Mouse (Mus musculus) right cerebral cortex, postnatal 25 days (tissue): ENCODE measurements around the gene Rnf167.
A peak's percentile ranks its signal among the peaks of the same experiment; 100 is the strongest.

Experiments used
- DNase-seq: peaks from one replicate; pipeline ENCODE4 v3.0.0; 2022

The Rnf167 gene

DNA sequence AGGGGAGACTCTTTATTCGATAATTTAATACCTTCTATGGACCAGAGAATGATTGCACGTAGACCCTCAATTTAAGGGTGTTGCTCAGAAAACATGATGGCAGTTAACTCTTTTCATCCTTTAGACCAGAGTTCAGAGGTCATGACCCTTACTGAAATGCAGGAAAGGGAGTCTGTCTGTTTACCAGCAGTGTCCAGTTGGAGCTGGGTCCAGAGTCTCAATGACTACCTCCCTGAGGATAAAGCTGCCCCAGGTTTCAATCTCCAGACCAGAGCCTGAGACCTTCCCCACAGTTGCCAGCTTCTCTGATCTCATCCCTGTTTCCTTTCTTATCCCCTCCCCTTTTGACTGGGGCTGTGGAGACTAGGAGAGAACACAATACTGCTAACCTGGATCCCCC lies 31.5 kb downstream of the Rnf167 start:
- no peak for DNase-seq

DNA sequence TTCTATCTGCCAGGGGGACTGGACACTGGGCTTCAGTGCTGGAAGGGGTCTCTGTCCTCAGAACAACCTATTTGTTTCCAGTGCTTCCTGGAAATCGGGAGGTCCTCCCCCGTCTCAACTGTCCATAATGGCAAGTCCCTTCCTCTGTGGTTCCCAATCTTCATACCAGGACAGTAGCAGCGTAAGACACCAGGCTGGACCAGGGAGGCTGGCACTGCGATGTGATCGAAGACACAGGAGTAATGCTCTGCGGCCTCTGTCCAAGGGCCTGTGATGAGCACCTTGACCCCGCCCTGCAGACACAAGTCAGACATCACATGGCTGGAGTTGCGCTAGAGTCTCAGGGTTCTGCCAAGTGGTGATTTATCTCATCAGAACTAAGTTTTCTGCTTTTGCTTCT lies 32.3 kb downstream of the Rnf167 start:
- DNase-seq: no peak

DNA sequence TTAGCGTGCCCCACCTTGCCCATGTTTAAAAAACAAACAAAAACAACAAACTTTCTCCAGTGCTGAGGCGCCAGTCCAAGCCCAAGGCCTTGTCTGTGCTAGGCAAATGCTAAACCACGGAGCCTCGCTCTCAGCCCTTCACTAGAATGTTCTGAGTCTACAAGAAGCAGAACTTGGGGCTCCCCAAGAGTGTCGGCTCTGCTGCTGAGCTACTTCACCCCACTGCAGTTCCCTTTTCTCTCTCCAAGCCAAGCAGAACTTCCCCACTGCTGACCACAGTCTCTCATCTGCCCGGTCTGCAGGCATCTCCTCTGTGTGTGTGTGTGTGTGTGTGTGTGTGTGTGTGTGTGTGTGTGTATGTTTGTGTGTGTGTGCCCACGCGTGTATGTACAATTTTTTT lies 32.9 kb downstream of the Rnf167 start:
- DNase-seq: no peak

DNA sequence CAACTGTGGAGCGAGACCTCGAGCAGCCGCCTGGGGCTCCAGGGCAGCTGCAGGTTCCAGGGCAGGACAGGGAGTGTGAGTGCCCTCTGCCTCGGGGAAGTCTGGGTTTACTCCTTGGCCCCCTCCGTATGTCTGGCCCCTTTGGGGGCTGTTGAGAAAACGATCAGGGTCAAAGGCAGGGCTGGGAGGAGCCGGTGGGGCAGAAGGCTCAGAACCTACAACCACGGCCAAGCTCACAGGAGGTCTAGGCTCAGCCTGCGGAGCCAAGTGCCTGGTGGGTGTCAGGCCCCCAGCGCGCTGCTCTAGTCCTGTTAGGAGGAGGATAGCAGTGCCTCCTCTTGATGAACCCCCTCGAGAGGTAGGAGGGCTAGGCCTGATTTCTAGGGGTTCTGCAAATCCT lies 34.1 kb downstream of the Rnf167 start:
- no peak for DNase-seq

DNA sequence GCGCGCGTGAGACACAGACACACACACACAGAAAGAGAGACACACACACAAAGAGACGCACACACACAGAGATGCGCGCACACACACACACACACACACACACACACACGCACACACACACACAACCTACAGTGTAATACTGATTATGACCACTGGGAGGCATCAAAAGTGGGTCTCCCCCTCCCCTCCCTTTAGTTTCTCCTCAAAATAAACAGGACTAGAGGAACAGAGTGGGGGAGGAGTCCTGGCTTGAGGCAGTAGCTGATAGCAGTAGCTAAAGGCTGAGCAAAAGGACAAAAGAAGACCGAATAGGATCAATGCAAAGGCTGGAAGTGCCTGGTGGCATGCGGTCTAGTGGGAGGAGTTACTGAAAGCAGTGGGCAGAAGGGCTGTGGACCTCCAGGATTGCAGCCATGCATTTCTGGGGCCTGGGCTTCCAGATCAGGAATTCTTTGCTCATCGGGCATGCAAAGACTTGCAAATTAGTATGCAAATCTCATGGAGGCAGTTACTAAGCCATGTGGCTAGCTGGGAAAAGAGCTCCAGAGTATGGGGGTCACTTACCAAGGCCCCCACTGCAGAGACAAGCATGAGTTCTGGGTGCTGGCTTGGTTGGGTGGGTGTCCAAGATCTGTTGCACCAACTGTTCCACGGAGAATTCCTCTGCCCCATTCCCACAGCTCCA lies 35.0 kb downstream of the Rnf167 start:
- DNase-seq: no peak

DNA sequence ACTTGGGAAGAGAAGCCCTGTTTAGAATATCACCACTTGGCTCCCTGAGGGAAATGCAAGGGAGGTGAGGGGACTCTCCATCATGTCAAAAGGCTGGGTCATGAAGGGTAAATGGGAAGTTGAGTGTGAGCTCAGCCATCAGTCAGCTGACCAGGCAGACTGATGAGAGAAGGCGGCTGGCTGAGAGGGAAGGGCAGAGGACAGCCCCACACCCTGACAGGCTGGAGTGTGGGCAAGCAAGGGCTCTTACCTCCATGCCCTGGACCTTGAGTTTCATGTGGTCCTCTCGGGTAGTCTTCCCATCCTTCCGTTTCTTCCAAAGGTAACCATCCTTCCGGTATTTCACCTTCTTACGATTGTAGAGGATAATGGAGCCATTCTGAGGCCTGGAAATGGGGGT lies 36.6 kb downstream of the Rnf167 start:
- DNase-seq: no peak

DNA sequence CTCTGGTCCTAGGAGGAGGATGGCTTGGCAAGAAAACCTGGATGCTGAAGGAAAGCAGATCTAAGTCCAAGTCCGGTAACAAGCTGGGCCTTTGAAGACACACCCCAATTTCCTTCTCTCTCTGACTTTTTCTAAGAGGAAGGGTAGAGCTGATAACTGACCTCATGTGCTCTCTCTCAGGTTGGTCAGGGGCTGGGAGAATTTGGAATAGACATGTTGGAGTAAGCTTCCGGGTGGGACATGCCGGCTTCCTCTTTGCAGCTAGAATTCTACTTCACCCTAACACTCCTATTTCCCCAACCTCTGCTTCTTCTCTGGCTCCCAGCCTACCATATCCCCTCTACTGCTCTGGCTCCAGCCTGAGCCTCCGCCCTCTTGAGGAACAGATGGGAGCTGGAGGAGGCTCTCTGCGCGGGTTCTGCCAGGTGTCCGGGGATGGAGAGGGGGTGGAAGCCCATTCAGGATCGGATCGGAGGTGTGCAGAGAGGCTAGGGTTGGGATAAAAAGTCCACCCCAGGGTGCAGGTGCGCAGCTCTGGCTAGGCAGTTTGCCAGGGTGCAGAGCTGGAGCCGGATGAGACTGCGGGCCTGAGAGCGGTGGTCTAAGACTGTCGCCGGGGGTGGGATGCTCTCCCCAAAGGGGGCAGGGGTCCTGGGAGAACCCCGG lies 40.0 kb downstream of the Rnf167 start:
- DNase-seq: peak; percentile 61

DNA sequence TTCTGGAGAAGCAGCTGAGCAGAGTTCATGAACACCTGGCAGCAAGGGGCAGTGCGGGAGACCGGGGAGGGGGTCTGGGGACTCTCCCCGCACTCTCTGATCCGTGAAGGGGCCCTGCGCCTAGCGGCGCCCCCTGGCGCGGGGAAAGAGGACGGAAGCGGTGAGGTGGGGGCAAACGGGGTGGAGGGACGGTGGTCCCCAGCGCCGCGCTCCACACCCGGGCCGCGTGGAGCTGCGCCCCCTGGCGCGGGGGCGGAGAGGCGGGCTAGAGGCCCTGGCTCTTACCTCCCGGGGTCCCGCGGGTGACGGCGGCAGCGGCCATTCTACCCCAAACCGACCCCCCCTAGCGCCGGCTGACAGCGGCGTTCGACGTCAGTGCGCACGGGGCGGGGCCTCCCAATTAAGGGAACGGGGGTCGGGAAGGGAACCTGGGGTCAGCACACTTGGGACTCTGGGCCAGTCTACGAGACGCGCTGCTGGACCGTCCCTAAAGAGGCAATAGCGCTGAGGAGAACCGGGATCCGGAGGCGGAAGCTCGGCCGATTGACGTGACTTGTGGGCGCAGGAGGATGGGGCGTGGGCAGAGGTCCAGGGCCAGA lies 40.7 kb downstream of the Rnf167 start, which contains the start of gene Camta2:
Gene Camta2, minus strand, starts transcription at position 505 of the 599 bp plus-strand sequence.
- DNase-seq: peak; percentile 88

DNA sequence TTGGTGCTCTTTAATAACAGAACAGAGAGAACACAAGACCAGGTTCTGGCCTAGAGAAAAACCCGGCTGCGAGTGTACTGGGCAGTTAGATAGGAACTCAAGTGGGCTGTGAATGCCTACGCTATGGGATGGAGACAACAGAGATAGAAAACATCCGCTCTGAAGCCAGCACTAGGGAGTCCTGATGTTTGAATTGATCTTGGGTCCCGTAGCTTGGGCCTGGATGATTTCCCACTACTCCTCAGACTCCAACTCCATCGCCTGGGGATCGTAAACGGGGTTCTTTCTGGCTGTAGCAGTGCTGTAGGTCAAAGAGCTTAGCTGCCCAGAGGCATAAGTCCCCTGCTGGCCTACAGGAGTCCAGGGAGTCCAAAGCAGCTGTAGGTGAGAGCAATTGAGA lies 41.3 kb downstream of the Rnf167 start:
- no peak for DNase-seq

DNA sequence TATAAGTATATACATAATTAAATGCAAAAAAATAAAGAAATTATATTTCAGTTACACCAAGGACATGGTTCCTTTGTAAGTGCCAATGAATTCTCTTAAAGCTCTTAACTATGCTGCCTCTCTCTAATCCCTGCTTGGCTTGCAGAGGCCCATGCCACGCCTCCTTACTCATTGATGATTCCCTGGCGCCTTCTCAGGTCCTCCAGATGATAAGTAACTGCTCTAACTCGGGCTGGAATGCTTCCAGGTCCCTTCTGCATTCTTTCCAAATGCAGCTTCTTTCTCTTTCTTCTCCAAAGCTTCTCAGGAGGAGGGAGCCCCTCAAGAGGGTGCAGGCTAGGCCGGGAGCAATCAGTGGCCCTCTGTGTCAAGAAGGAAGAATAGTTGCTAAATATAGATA lies 42.5 kb downstream of the Rnf167 start:
- DNase-seq: no peak

DNA sequence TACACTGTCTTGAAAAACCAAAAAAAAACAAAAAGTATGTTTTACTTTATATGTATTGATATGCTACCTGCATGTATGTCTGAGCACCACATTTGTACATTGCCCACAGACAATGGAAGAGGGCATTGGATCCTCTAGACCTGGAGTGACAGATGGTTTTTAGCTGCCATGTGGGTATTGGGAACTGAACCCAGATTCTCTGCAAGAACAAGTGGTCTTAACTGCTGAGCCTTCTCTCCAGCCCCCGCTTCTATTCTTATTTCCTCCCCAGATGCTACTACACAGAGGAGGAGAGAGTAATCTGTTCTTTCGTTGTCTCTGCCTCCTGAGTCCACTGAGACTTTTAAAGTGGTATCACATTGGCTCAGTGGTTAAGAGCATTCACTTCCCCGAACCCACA lies 46.5 kb downstream of the Rnf167 start:
- DNase-seq: no peak

DNA sequence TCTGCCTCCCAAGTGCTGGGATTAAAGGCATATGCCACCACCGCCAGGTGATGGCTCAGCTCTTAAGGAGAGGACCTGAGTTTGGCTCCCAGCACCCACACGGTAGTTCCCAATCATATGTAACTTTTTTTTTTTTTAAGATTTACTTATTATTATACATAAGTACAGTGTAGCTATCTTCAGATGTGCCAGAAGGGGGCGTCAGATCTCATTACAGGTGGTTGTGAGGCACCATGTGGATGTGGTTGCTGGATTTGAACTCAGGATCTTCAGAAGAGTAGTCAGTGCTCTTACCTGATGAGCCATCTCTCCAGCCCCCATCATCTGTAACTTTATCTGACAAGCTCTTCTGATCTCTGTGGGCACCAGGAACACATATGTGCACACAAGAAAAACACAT lies 50.3 kb downstream of the Rnf167 start:
- DNase-seq: no peak

DNA sequence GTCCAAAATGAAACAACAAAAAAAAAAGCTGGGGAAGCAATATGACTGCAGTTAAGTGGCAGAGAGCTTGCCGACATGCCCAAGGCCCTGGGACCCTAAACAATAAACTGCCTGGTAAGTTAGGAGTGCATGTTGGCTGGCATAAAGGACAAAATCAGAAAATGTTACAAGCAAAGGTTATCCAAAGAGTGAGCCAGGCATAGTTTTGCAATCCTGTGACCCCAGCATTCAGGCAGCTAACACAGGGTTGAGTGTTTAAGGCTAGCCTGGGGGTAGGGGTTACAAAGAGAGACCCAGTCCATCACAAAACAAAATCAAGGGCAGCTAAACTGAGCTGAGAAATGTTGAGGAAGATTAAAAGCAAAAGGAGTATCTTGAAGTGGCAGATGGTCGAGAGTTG lies 52.0 kb downstream of the Rnf167 start:
- DNase-seq: no peak

DNA sequence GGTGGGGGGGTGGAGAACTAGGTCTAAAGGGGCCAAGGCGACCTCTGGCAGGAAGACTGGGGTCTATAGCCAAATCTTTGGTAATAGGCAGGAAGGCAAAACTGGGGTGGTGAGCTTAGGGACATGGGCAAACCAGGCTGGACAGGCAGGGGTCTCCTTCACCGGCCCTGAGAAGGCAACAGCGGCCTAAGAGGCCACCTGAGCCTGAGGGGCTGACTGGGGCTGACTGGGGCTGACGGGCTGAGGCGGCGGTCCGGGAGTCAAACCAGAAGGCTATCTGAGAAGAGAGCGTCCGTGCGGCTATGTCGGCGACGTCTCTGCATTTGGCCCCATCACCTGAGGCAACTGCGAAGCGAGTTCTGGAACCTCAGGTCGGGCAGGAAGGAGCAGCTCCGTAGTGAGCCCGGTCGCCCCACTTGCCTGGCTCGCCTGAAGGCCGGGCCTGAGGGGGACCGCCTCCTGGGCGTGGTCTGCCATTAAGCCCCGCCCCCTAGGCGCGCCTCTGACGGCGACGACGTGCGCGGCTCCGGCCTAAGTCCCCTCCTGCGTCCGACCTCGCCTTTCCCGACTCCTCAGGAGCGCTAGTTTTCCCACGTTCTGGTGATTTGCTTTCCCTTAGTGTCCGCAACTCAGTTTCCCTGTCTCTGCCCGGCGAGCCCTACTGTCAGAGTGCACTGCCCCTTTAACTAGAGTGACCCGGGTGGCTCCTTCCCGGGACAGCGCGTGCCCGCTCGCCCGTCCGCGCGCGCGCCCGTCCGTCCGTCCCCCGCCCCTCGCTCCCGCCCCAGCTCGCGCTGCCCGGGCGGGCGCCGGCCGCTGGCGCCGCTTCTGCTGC lies 52.9 kb downstream of the Rnf167 start, which contains the start of the genes Inca1 and Kif1c:
Gene Inca1, minus strand, starts transcription at position 434 of the 835 bp plus-strand sequence.
Gene Kif1c, plus strand, starts transcription at position 827 of the 835 bp plus-strand sequence.
- peak; percentile 95 for DNase-seq

DNA sequence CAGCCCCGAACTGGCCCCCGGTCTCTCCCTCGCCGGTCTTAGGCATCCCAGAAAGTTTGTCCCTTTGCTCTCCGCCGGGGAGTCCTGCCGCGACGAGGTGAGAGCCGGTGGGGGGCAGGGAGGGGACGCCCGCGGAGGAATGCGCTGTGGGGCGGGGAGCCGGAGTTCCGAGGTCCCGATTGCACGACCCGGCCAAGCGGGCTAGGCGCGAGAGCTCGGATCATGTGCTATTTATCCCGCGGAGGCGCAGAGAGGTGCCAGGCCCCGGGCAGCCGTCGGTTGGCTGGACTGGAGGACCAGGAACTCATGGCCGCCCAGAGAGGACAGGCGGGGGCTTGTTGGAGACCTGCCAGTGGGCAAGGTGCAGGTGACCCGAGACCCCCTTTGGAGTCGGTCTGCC lies 53.6 kb downstream of the Rnf167 start:
- DNase-seq: peak; percentile 55
